Mouse (Mus musculus) kidney, adult 18-20 months (tissue): ENCODE measurements around the gene Sfrp4.

Experiments
- DNase-seq: peaks from one replicate; pipeline ENCODE4 v3.0.0; 2021

Sfrp4 gene

DNA sequence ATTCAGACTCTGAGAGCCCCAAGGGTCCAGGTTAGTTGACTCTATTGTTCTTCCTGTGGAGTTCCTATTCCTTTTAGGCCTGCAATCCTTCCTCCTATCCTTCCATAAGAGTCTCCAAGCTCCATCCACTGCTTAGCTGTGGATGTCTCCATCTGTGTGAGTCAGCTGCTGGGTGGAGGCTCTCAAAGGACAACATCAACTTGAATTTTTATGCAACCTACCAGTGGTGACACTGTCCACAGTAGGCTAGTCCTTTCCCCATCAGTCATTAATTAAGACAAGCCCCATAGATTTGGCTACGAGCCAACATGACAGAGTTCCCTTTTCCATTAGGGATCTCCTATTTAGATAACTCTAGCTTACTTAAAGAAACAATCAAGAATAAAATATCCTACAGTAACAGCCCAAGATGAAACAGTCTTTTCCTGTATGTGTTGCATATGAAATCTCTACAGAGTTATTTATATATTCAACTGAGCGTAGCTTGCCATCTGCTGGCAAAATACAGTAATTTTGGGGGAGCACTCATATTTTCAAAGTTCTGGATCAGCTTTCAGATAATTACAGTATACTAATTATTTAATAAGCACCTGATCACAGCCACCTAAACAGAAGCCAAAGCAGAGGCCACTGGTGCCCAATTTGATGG is 17.4 kb downstream of the Sfrp4 start:
- no peak for DNase-seq

- no peak for DNase-seq
Measured at GRCm38 (mm10) chr13:19643519-19643918, 20.6 kb downstream of the Sfrp4 start.

DNA sequence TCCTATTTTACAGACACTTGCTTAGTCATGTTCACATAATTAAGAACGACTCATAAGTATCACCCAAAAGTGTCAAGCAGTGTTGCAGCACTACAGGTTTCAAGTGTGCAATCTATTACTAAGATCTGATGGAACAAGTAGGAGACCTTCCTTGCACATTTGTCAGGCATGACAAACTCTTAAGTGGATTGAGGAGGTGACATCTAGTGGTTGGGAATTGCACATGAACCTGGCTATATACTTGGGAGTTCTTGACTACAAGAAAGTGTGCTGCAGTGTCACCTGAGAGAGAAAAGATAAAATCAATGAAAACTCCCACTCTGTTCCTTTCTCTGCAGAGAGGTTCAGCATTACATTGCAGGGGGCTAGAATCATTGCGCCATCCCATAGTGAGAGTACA is 21.3 kb downstream of the Sfrp4 start:
- DNase-seq, result no peak

GRCm38 (mm10) chr13:19649824-19650223 is 26.9 kb downstream of the Sfrp4 start:
- no peak for DNase-seq

- DNase-seq, result no peak
Measured at GRCm38 (mm10) chr13:19652405-19652804, 29.5 kb downstream of the Sfrp4 start.

- no peak for DNase-seq
Measured at GRCm38 (mm10) chr13:19668355-19669140, 45.6 kb downstream of the Sfrp4 start.

DNA sequence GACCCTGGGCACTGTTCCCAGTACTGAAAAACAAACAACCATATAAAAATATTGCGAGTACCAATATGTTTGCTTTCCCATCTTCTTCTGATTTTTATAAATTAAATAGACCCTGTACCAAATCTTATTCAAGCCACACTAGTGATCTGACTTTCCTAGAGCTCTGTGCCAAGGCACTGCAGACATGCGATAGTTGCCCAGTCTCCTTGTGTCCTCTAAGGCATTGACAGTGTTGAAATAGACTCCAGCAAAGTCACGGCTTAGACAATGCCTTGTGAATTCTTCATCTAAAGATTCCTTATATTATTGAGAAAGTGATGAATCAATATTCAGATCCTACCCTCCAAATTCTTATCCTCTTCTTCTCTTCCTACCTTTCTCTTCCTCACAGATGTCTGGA is 51.1 kb downstream of the Sfrp4 start:
- DNase-seq, result no peak

- no peak for DNase-seq
Measured at GRCm38 (mm10) chr13:19674601-19675000, 51.7 kb downstream of the Sfrp4 start.
